Mouse (Mus musculus): Measurements from ENCODE around the gene Slc38a4. TPM values are rescaled to one million over a fixed set of nuclear protein-coding genes. Genes with fewer than 3 reads are reported as not detected.

Slc38a4 gene
- polyA plus RNA-seq, 1 experiment, result 0.13 TPM

DNA sequence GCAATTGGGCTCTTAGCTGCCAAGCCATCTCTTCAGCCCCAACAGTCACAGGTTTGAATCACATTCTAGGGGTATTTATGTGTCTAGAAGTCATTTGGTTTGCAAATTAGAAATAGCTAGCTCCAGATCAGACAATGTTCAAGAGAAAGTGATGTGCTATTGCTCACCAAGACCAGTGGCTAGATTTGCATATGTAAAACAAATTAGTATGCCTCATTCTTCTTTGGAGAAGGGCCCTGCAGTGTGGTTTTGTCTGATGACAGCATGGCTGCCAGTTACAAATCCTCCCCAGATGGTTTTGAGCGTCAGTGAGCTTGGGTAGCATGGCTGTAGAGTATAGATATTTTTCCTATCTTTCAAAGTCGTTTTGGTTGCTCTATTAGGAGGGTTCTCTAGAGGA is 96.5 kb downstream of the Slc38a4 start:
- whole genome bisulfite sequencing, result 16% methylated on average over 2 of the region's 2 CpGs
- Histone ChIP-seq H3K27me3 (ENCODE audit: control insufficient read depth, insufficient read depth, low read length) (no peaks in the 10 kb centered on the region), H3K27ac (ENCODE audit: insufficient read depth, low read length) (no peak overlapping the region), H3K4me3 (replicated peaks; ENCODE audit: insufficient read depth, low read depth, low read length) (no peak overlapping the region), H3K4me1 (ENCODE audit: control insufficient read depth, insufficient read depth, low read length) (no peaks in the 10 kb centered on the region)
- DNase-seq, result no peak
- TF ChIP-seq POLR2A (IDR thresholded peaks at IDR 0.05; ENCODE audit: borderline replicate concordance, insufficient read depth, low read length), result no peak
- TF ChIP-seq CTCF (IDR thresholded peaks at IDR 0.05; ENCODE audit: borderline replicate concordance, insufficient read depth, low read depth, low read length), result no peak

DNA sequence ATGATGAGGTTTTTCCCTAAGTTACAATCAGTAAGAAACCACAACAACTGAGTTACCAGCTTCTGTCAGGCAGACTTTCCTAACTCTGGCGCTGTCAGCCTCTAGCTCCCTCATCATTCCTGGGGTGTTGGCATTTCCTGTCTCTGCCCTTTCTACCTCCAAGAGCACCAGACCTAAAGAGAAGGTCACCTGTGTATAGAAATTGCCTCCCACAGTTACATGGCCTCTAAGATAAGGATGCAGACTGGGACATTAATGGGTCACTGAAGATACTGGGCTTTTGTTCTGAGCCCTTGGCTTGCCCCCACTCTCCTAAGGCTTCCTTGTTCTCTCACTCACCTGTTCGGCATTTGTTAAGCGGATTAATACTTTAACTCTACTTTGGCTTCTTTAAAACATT is 99.1 kb downstream of the Slc38a4 start:
- WGBS, result 88% methylated on average over 3 of the region's 3 CpGs
- TF ChIP-seq POLR2A (IDR thresholded peaks at IDR 0.05; ENCODE audit: borderline replicate concordance, insufficient read depth, low read length) (no peak), CTCF (IDR thresholded peaks at IDR 0.05; ENCODE audit: borderline replicate concordance, insufficient read depth, low read depth, low read length) (no peak)
- 0 out of 2 replicates have a peak, but pooled peaks cover 3% of the 10 kb centered on the region for H3K4me1 ChIP-seq (ENCODE audit: control insufficient read depth, insufficient read depth, low read length)
- no peak overlapping the region for H3K27ac ChIP-seq (ENCODE audit: insufficient read depth, low read length)
- H3K27me3 ChIP-seq (ENCODE audit: control insufficient read depth, insufficient read depth, low read length), result no peaks in the 10 kb centered on the region
- H3K4me3 ChIP-seq (replicated peaks; ENCODE audit: insufficient read depth, low read depth, low read length), result no peak overlapping the region
- DNase-seq, result no peak

DNA sequence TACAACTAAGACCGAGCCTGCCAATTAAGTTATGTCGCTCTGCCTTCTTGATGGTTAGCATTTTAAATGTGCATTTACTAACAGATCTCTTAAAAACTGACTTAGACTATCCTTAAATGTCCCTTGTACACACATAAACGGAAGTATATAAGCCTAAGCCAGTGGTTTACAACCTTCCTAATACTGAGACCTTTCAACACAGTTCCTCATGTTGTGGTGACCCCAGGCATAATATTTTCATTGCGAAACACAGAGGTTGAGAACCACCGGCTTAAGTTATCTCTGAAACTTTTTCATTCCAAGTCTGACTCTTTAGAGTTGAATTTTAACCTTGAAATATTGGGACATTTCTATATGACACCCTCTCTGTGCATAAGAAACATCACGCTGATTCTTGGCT is 101.4 kb downstream of the Slc38a4 start:
- TF ChIP-seq CTCF (IDR thresholded peaks at IDR 0.05; ENCODE audit: borderline replicate concordance, insufficient read depth, low read depth, low read length) (no peak), POLR2A (IDR thresholded peaks at IDR 0.05; ENCODE audit: borderline replicate concordance, insufficient read depth, low read length) (no peak)
- Histone ChIP-seq H3K4me3 (replicated peaks; ENCODE audit: insufficient read depth, low read depth, low read length) (no peak overlapping the region), H3K4me1 (ENCODE audit: control insufficient read depth, insufficient read depth, low read length) (0 out of 2 replicates have a peak, but pooled peaks cover 3% of the 10 kb centered on the region), H3K27me3 (ENCODE audit: control insufficient read depth, insufficient read depth, low read length) (no peaks in the 10 kb centered on the region), H3K27ac (ENCODE audit: insufficient read depth, low read length) (no peak overlapping the region)
- 96% methylated on average over 6 of the region's 6 CpGs for WGBS
- no peak for DNase-seq

DNA sequence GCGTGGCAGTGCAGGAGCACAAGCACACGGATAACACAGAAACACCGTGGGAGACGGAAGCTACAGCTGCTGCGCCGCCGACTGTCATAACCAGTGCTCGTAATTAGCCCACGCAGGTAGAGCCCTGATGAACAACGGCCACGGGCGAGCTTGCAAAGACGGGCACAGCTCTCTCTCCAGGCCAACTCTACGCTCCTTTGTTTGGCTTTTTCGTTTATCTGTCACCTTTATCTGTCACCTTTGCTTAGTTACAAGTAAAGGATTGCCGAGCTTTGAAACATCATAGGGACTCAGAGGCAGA is 101.9 kb downstream of the Slc38a4 start:
- DNase-seq, result no peak

DNA sequence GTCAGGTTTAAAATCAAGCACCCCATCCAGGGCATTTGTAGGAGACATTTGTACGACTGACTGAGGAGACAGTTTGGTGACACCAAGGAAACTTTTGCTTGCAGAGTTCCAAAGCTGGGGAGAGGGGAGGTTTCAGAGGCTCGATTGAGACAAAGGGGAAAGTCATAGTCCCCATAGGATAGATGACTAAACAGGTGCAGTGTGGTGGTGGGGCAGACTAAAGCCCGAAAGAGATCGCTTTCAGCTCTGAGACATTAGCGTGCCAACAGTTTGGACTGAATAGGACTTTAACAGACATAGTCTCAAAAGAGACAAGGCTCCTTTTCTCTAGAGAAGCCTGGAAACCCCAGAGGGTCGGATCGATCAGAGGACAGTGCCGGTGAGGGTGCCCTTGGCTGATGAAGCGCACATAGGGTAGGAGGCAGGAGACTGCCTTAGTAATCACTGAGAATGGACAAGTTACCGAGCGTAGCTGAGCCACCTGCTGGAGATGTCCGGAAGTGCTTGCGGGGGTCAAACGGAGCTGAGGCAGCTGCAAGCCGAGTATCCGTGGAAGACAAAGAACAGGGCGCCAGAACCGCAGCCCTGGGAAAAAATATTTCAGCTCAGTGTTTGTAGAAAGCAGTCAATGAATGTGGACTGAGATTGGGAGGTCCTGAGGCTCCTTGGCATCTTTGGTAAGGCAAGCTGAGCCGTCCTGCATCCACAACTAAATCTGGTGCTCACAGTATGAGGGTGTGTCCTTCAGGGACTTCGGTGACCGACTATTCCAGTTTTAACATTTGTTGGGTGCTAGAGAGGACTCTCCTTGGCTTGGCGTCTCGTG is 102.4 kb downstream of the Slc38a4 start:
- TF ChIP-seq CTCF (IDR thresholded peaks at IDR 0.05; ENCODE audit: borderline replicate concordance, insufficient read depth, low read depth, low read length), result peak; percentile 73
- TF ChIP-seq POLR2A (IDR thresholded peaks at IDR 0.05; ENCODE audit: borderline replicate concordance, insufficient read depth, low read length), result no peak

More for the DNA sequence above, 101.9 kb downstream of the Slc38a4 start:
- TF ChIP-seq CTCF (IDR thresholded peaks at IDR 0.05; ENCODE audit: borderline replicate concordance, insufficient read depth, low read depth, low read length), result no peak
- TF ChIP-seq POLR2A (IDR thresholded peaks at IDR 0.05; ENCODE audit: borderline replicate concordance, insufficient read depth, low read length), result no peak
- 50% methylated on average over 16 of the region's 16 CpGs for WGBS
- no peak overlapping the region for H3K27ac ChIP-seq (ENCODE audit: insufficient read depth, low read length)
- H3K4me1 ChIP-seq (ENCODE audit: control insufficient read depth, insufficient read depth, low read length), result 0 out of 2 replicates have a peak, but pooled peaks cover 3% of the 10 kb centered on the region
- H3K27me3 ChIP-seq (ENCODE audit: control insufficient read depth, insufficient read depth, low read length), result no peaks in the 10 kb centered on the region
- H3K4me3 ChIP-seq (replicated peaks; ENCODE audit: insufficient read depth, low read depth, low read length), result peak overlapping the region; percentile 35

DNA sequence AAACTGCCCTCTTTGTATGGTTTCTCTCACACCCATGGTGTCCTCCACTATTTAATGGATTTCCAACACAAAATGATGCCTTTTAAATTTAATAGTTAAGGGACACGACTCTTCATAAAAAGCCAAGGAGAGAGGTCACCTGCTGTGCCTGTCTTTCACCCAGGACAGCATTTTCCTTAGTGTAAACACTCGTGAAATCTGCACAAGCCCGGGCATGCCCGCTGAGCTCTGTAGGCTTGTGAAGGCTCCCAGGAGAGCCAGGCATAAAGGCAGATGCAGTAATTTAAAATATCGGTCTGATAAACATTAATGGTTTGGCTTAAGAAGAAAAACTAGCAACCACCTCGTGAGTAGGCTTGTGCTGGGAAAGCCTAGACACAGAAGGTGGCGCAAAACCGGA is 103.3 kb downstream of the Slc38a4 start:
- DNase-seq, result no peak
- Histone ChIP-seq H3K27ac (ENCODE audit: insufficient read depth, low read length) (no peak overlapping the region), H3K4me1 (ENCODE audit: control insufficient read depth, insufficient read depth, low read length) (0 out of 2 replicates have a peak, but pooled peaks cover 3% of the 10 kb centered on the region), H3K27me3 (ENCODE audit: control insufficient read depth, insufficient read depth, low read length) (no peaks in the 10 kb centered on the region), H3K4me3 (replicated peaks; ENCODE audit: insufficient read depth, low read depth, low read length) (no peak overlapping the region)
- TF ChIP-seq CTCF (IDR thresholded peaks at IDR 0.05; ENCODE audit: borderline replicate concordance, insufficient read depth, low read depth, low read length) (no peak), POLR2A (IDR thresholded peaks at IDR 0.05; ENCODE audit: borderline replicate concordance, insufficient read depth, low read length) (no peak)
- WGBS, result 72% methylated on average over 8 of the region's 8 CpGs

More for the DNA sequence above, 102.4 kb downstream of the Slc38a4 start:
- 0 out of 2 replicates have a peak, but pooled peaks cover 3% of the 10 kb centered on the region for H3K4me1 ChIP-seq (ENCODE audit: control insufficient read depth, insufficient read depth, low read length)
- peak; percentile 33 to 60 for DNase-seq
- H3K27me3 ChIP-seq (ENCODE audit: control insufficient read depth, insufficient read depth, low read length), result no peaks in the 10 kb centered on the region
- peak overlapping the region; percentile 35 for H3K4me3 ChIP-seq (replicated peaks; ENCODE audit: insufficient read depth, low read depth, low read length)
- 18% methylated on average over 23 of the region's 23 CpGs for WGBS
- H3K27ac ChIP-seq (ENCODE audit: insufficient read depth, low read length), result no peak overlapping the region

DNA sequence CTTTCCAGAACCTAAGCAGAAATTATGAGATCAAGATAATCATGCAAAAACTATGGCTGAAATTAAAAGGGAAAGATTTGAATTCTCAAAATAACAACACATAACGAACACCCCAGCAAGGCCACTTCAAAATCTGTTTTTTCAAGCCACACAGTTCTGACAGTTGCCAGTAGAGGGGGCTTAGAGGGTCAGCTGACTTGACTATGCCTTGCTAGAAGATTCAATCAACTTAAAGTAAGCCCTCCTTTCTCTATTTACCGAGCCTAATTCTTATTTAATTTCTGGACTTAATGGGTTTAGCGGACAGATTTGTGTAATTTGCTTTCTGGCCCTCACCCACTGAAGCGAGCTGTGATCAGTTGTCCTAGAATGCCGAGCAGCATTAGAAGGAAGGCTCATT is 104.0 kb downstream of the Slc38a4 start:
- Histone ChIP-seq H3K27me3 (ENCODE audit: control insufficient read depth, insufficient read depth, low read length) (no peaks in the 10 kb centered on the region), H3K4me3 (replicated peaks; ENCODE audit: insufficient read depth, low read depth, low read length) (no peak overlapping the region), H3K4me1 (ENCODE audit: control insufficient read depth, insufficient read depth, low read length) (0 out of 2 replicates have a peak, but pooled peaks cover 3% of the 10 kb centered on the region), H3K27ac (ENCODE audit: insufficient read depth, low read length) (no peak overlapping the region)
- DNase-seq, result no peak
- TF ChIP-seq CTCF (IDR thresholded peaks at IDR 0.05; ENCODE audit: borderline replicate concordance, insufficient read depth, low read depth, low read length), result no peak
- no peak for TF ChIP-seq POLR2A (IDR thresholded peaks at IDR 0.05; ENCODE audit: borderline replicate concordance, insufficient read depth, low read length)
- WGBS, result 64% methylated on average over 5 of the region's 5 CpGs

DNA sequence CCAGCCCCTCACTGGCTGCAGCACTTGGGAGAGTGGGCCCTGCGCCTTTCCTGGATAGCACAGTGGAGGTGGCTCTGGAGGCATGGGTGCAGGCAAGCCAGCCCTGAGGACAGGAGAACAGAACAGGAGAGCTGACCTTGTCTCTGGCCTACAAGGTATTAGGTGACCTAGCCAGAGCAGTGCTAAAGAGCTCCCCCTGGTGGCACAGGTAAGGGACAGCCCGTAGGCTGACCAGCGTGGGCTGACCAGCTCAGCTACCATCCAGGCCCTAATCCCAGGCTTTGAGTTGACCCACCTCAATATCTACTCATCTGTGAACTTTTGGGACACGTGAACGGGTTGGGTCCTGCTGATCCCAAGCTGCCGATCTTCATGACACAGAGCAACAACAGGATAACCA is 107.3 kb downstream of the Slc38a4 start:
- Histone ChIP-seq H3K4me1 (ENCODE audit: control insufficient read depth, insufficient read depth, low read length) (no peaks in the 10 kb centered on the region), H3K27me3 (ENCODE audit: control insufficient read depth, insufficient read depth, low read length) (no peaks in the 10 kb centered on the region), H3K4me3 (replicated peaks; ENCODE audit: insufficient read depth, low read depth, low read length) (no peak overlapping the region), H3K27ac (ENCODE audit: insufficient read depth, low read length) (no peak overlapping the region)
- 68% methylated on average over 6 of the region's 6 CpGs for WGBS
- DNase-seq, result no peak
- peak; percentile 60; the same call in 1 of the 2 replicates for TF ChIP-seq CTCF (IDR thresholded peaks at IDR 0.05; ENCODE audit: borderline replicate concordance, insufficient read depth, low read depth, low read length)
- no peak for TF ChIP-seq POLR2A (IDR thresholded peaks at IDR 0.05; ENCODE audit: borderline replicate concordance, insufficient read depth, low read length)

Other genes starting within 250 kb of the Slc38a4 start
- 7.4 and 7.5 TPM in 2 replicates for gene Pced1b, start 191.2 kb upstream of the Slc38a4 start, polyA plus RNA-seq (2012; rRNA removed)
- gene Amigo2, start 191.3 kb upstream of the Slc38a4 start, polyA plus RNA-seq (2012; rRNA removed), result 6.1 and 6.6 TPM in 2 replicates